8 mouse cellular contexts compared by ENCODE assay signal in the genomic region with DNA sequence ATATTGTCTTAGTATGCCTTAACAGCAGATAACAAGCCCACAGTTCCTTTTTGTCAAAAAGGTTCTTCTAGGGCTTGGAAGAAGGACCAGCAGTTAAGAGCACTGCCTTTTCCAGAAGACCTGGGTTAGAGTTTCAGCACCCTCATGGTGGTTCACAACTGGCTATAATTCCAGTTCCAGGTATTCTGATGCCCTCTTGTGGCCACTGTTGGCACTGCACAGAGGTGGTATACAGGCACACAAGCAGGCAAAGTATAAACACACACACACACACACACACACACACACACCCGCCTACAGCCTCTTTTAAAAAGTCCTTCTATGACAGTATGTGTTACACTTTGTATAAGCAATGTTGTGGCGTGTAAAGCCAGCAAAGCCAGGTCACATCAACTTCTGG. TPM values are rescaled to one million over a fixed set of nuclear protein-coding genes. Genes with fewer than 3 reads are reported as not detected.
DNase-seq lines count a peak whose midpoint lies in the region; ATAC-seq and TF ChIP-seq lines count a peak whose summit lies in the region.

No protein-coding gene starts in this region.

- no peaks in the 10 kb centered on the region for H3K36me3 ChIP-seq in heart, postnatal 0 days (replicated peaks; ENCODE audit: control insufficient read depth, insufficient read depth, low read length)
- H3K36me3 ChIP-seq in heart, embryonic 12.5 days: peaks cover 1% of the 10 kb centered on the region
- H3K36me3 ChIP-seq in MEL (ENCODE audit: control insufficient read depth in 1 of 2, insufficient read depth in 2 of 2, low read length in 2 of 2): peaks cover 0 to 17% of the 10 kb centered on the region in 2 experiments; a peak in 2 of 4 replicates
- no peaks in the 10 kb centered on the region for H3K36me3 ChIP-seq in lung, postnatal 0 days (ENCODE audit: insufficient read depth, low read length)

- no peak overlapping the region for H3K4me3 ChIP-seq in heart, postnatal 0 days (ENCODE audit: low read depth, low read length)
- no peak overlapping the region for H3K4me3 ChIP-seq in heart, embryonic 12.5 days
- H3K4me3 ChIP-seq in MEL (ENCODE audit: control insufficient read depth in 1 of 2, insufficient read depth in 1 of 2, low read depth in 2 of 2, low read length in 2 of 2): no peak overlapping the region
- H3K4me3 ChIP-seq in lung, postnatal 0 days (ENCODE audit: low read depth, low read length): no peak overlapping the region

- TF ChIP-seq RAD21 in MEL (IDR thresholded peaks at IDR 0.05; ENCODE audit: low read depth, low read length): peak; percentile 49

- no peaks in the 10 kb centered on the region for H3K27me3 ChIP-seq in heart, postnatal 0 days (ENCODE audit: control insufficient read depth, insufficient read depth, low read length)
- no peaks in the 10 kb centered on the region for H3K27me3 ChIP-seq in heart, embryonic 12.5 days (replicated peaks)
- H3K27me3 ChIP-seq in MEL (ENCODE audit: control insufficient read depth in 1 of 2, insufficient read depth in 2 of 2, low read length in 2 of 2): no peaks in the 10 kb centered on the region
- H3K27me3 ChIP-seq in lung, postnatal 0 days (replicated peaks; ENCODE audit: insufficient read depth, low read length): no peaks in the 10 kb centered on the region

- TF ChIP-seq EP300 in heart, postnatal 0 days (IDR thresholded peaks at IDR 0.05; ENCODE audit: low read depth): no peak
- no peak; a peak in 1 of 4 replicates for TF ChIP-seq EP300 in MEL (IDR thresholded peaks at IDR 0.05; ENCODE audit: low read depth in 1 of 2, low read length in 2 of 2)
- TF ChIP-seq EP300 in lung, postnatal 0 days (IDR thresholded peaks at IDR 0.05): no peak

- H3K4me2 ChIP-seq in heart, postnatal 0 days (ENCODE audit: low read depth, low read length): no peak overlapping the region
- no peak overlapping the region for H3K4me2 ChIP-seq in heart, embryonic 12.5 days
- no peak overlapping the region for H3K4me2 ChIP-seq in lung, postnatal 0 days (replicated peaks; ENCODE audit: low read depth, low read length)

- TF ChIP-seq POLR2A in MEL (IDR thresholded peaks at IDR 0.05; ENCODE audit: control insufficient read depth in 1 of 2, insufficient read depth in 1 of 2, low read depth in 1 of 2, low read length in 2 of 2, poor library complexity in 1 of 2): no peak

- WGBS in heart, postnatal 0 days: 79% methylated on average over 2 of the region's 2 CpGs
- 79% methylated on average over 2 of the region's 2 CpGs for WGBS in heart, embryonic 12.5 days
- WGBS in lung, postnatal 0 days: 81% methylated on average over 2 of the region's 2 CpGs

- H3K79me2 ChIP-seq in MEL (ENCODE audit: control insufficient read depth, insufficient read depth, low read length, poor library complexity): peaks cover 14% of the 10 kb centered on the region

- H3K4me1 ChIP-seq in heart, postnatal 0 days (ENCODE audit: control insufficient read depth, insufficient read depth): no peaks in the 10 kb centered on the region
- peaks cover 5% of the 10 kb centered on the region for H3K4me1 ChIP-seq in heart, embryonic 12.5 days (replicated peaks)
- H3K4me1 ChIP-seq in MEL (ENCODE audit: control insufficient read depth in 1 of 2, insufficient read depth in 2 of 2, low read length in 2 of 2): peaks cover 0 to 10% of the 10 kb centered on the region in 2 experiments; a peak in 2 of 4 replicates
- peaks cover 4% of the 10 kb centered on the region; the same call in 1 of the 2 replicates for H3K4me1 ChIP-seq in lung, postnatal 0 days (ENCODE audit: insufficient read depth, low read depth, low read length)

- H3K9ac ChIP-seq in heart, postnatal 0 days (replicated peaks; ENCODE audit: low read depth, low read length): no peak overlapping the region
- H3K9ac ChIP-seq in heart, embryonic 12.5 days: no peak overlapping the region
- H3K9ac ChIP-seq in MEL (ENCODE audit: control insufficient read depth, low read depth, low read length, poor library complexity, severe bottlenecking): no peak overlapping the region
- no peak overlapping the region for H3K9ac ChIP-seq in lung, postnatal 0 days (replicated peaks; ENCODE audit: low read depth)

- no peak for DNase-seq in heart, postnatal 0 days (ENCODE audit: low spot score)
- peak; percentile 65 for DNase-seq in A20 (ENCODE audit: low read depth, low spot score)
- peak; percentile 81 for DNase-seq in MEL (ENCODE audit: low read depth, low spot score)
- peak; percentile 25 for DNase-seq in embryo, embryonic 11 days
- peak; percentile 21 for DNase-seq in lung, postnatal 0 days (ENCODE audit: low spot score)
- DNase-seq in thymus, adult 18-20 months: peak; percentile 11 to 23

- no peaks in the 10 kb centered on the region for H3K9me3 ChIP-seq in heart, postnatal 0 days (replicated peaks; ENCODE audit: control insufficient read depth, low read length)
- peaks cover 8% of the 10 kb centered on the region; the same call in 1 of the 2 replicates for H3K9me3 ChIP-seq in heart, embryonic 12.5 days (replicated peaks)
- no peaks in the 10 kb centered on the region for H3K9me3 ChIP-seq in MEL (replicated peaks; ENCODE audit: insufficient read depth, low read length)
- no peaks in the 10 kb centered on the region for H3K9me3 ChIP-seq in lung, postnatal 0 days (ENCODE audit: low read length)

- no peak overlapping the region for H3K27ac ChIP-seq in heart, postnatal 0 days (ENCODE audit: low read depth)
- no peak overlapping the region for H3K27ac ChIP-seq in heart, embryonic 12.5 days (ENCODE audit: poor library complexity, severe bottlenecking)
- H3K27ac ChIP-seq in MEL (ENCODE audit: control insufficient read depth, low read depth, low read length): no peak overlapping the region
- no peak overlapping the region for H3K27ac ChIP-seq in lung, postnatal 0 days (ENCODE audit: low read length)

- ATAC-seq in heart, postnatal 0 days (ENCODE audit: insufficient read depth, low read depth): no peak
- ATAC-seq in heart, embryonic 12.5 days (ENCODE audit: insufficient number of reproducible peaks, low FRiP score): no peak
- ATAC-seq in lung, postnatal 0 days: no peak
- ATAC-seq in inflammation-experienced regulatory T-cells, adult 6 months: no peak

- TF ChIP-seq CTCF in heart, postnatal 0 days (IDR thresholded peaks at IDR 0.05; ENCODE audit: low read depth): peak; percentile 42
- TF ChIP-seq CTCF in MEL (IDR thresholded peaks at IDR 0.05 in 2 of 3, conservative IDR thresholded peaks at IDR 0.05 in 1 of 3; ENCODE audit: control insufficient read depth in 1 of 3, insufficient read depth in 1 of 3, low read depth in 2 of 3, low read length in 3 of 3, poor library complexity in 1 of 3, severe bottlenecking in 1 of 3): peak; percentile 71 to 80 (median 79)
- peak; percentile 74 for TF ChIP-seq CTCF in lung, postnatal 0 days (IDR thresholded peaks at IDR 0.05)

TF ChIP-seq in MEL, 35 proteins besides CTCF, POLR2A, EP300 and RAD21 (continues in another document):
- TF ChIP-seq MAX (IDR thresholded peaks at IDR 0.05; ENCODE audit: low read length) (0 out of 2 replicates have a peak, but pooled peaks have one; percentile 22), ELF1 (IDR thresholded peaks at IDR 0.05; ENCODE audit: low read depth, low read length) (no peak), TBP (IDR thresholded peaks at IDR 0.05; ENCODE audit: low read depth, low read length) (no peak), ZKSCAN1 (IDR thresholded peaks at IDR 0.05; ENCODE audit: low read depth, low read length) (no peak), USF1 (IDR thresholded peaks at IDR 0.05; ENCODE audit: low read depth, low read length) (no peak), GABPA (IDR thresholded peaks at IDR 0.05; ENCODE audit: low read depth, low read length) (no peak), SMC3 (IDR thresholded peaks at IDR 0.05; ENCODE audit: low read depth, low read length) (peak; percentile 57), UBTF (IDR thresholded peaks at IDR 0.05; ENCODE audit: borderline replicate concordance, insufficient read depth, low read depth, low read length) (no peak), USF2 (IDR thresholded peaks at IDR 0.05; ENCODE audit: borderline replicate concordance in 1 of 2, insufficient read depth in 1 of 2, low read depth in 1 of 2, low read length in 2 of 2) (no peak), ZC3H11A (IDR thresholded peaks at IDR 0.05; ENCODE audit: low read depth, low read length) (peak; percentile 29)

RNA-seq across cellular contexts. Expression of gene Pold3, which starts 2.8 kb away (rescaled TPM):
- total RNA-seq in heart, postnatal 0 days (2014; rRNA removed; ENCODE audit: low replicate concordance): 6.6 and 21.0 TPM in 2 replicates
- 14.6 and 15.2 TPM in 2 replicates for polyA plus RNA-seq in heart, postnatal 0 days (2015; fragmentation: Nextera tagmentation; extraction: Ambion mirVana)
- 42.6 and 44.0 TPM in 2 replicates for polyA plus RNA-seq in heart, embryonic 12.5 days (2016; fragmentation: Nextera tagmentation; extraction: Ambion mirVana)
- 57.1 and 67.6 TPM in 2 replicates for total RNA-seq in MEL (2012; rRNA removed)
- polyA plus RNA-seq in MEL (2012; ENCODE audit: insufficient read depth in 1 of 2, insufficient read length in 2 of 2, low read depth in 1 of 2, low replicate concordance in 2 of 2, missing spikeins in 1 of 2): 10 to 100 TPM in 1 of 2 experiments, not detected in 1; 98.1 TPM
- polyA plus RNA-seq in lung, postnatal 0 days (2015; fragmentation: Nextera tagmentation; extraction: Ambion mirVana): 18.2 and 19.3 TPM in 2 replicates
- polyA plus RNA-seq in inflammation-experienced regulatory T-cells, adult 6 months (2017; shearing (Covaris generic)): 10 to 100 TPM; 41.8 to 67.3 (median 45.6) TPM

RNA-seq across cellular contexts. Expression of gene Lipt2, which starts 34.9 kb away (rescaled TPM):
- 13.3 and 28.7 TPM in 2 replicates for total RNA-seq in heart, postnatal 0 days (2014; rRNA removed; ENCODE audit: low replicate concordance)
- 10.4 and 10.7 TPM in 2 replicates for polyA plus RNA-seq in heart, postnatal 0 days (2015; fragmentation: Nextera tagmentation; extraction: Ambion mirVana)
- 12.1 and 12.9 TPM in 2 replicates for polyA plus RNA-seq in heart, embryonic 12.5 days (2016; fragmentation: Nextera tagmentation; extraction: Ambion mirVana)
- 6.3 and 8.1 TPM in 2 replicates for total RNA-seq in MEL (2012; rRNA removed)
- 10 to 100 TPM in 1 of 2 experiments, not detected in 1; 10.3 TPM for polyA plus RNA-seq in MEL (2012; ENCODE audit: insufficient read depth in 1 of 2, insufficient read length in 2 of 2, low read depth in 1 of 2, low replicate concordance in 2 of 2, missing spikeins in 1 of 2)
- 9.7 and 12.4 TPM in 2 replicates for polyA plus RNA-seq in lung, postnatal 0 days (2015; fragmentation: Nextera tagmentation; extraction: Ambion mirVana)
- polyA plus RNA-seq in inflammation-experienced regulatory T-cells, adult 6 months (2017; shearing (Covaris generic)): under 1 TPM in 2 of 3 experiments, not detected in 1; 0.21 to 0.82 TPM

RNA-seq across cellular contexts. Expression of gene Kcne3, which starts 52.1 kb away (rescaled TPM):
- total RNA-seq in heart, postnatal 0 days (2014; rRNA removed; ENCODE audit: low replicate concordance): 0.99 and 33.0 TPM in 2 replicates
- 3.3 and 4.2 TPM in 2 replicates for polyA plus RNA-seq in heart, postnatal 0 days (2015; fragmentation: Nextera tagmentation; extraction: Ambion mirVana)
- 8.0 and 10.0 TPM in 2 replicates for polyA plus RNA-seq in heart, embryonic 12.5 days (2016; fragmentation: Nextera tagmentation; extraction: Ambion mirVana)
- 3.8 and 6.7 TPM in 2 replicates for total RNA-seq in MEL (2012; rRNA removed)
- 1 to 10 TPM in 1 of 2 experiments, not detected in 1; 4.9 TPM for polyA plus RNA-seq in MEL (2012; ENCODE audit: insufficient read depth in 1 of 2, insufficient read length in 2 of 2, low read depth in 1 of 2, low replicate concordance in 2 of 2, missing spikeins in 1 of 2)
- polyA plus RNA-seq in lung, postnatal 0 days (2015; fragmentation: Nextera tagmentation; extraction: Ambion mirVana): 3.3 and 4.9 TPM in 2 replicates
- polyA plus RNA-seq in inflammation-experienced regulatory T-cells, adult 6 months (2017; shearing (Covaris generic)): not detected
